Mouse (Mus musculus) embryonic fibroblast, embryonic 13.5 days (primary cell): ENCODE data around the gene Ly6g5c. TPM values are rescaled to one million over a fixed set of nuclear protein-coding genes. Genes with fewer than 3 reads are reported as not detected.
"Not testable (repeated sequence)": the region's sequence is repeated elsewhere in the genome, so short reads cannot be mapped to it uniquely, and the experiment has no call there.

Experiments
- H3K27ac ChIP-seq: 2 replicates; pipeline ENCODE4 v1.5.1; 2012; ENCODE audit warnings: low read length, control low read depth, inconsistent platforms; ENCODE audit not compliant: insufficient read depth
- H3K4me1 ChIP-seq: 2 replicates; pipeline ENCODE4 v1.6.1; 2011; ENCODE audit warnings: low read length; ENCODE audit not compliant: control insufficient read depth, insufficient read depth
- H3K4me3 ChIP-seq: 2 replicates; pipeline ENCODE4 v1.5.1; 2011; ENCODE audit warnings: mild to moderate bottlenecking, control low read depth, low read length; ENCODE audit not compliant: insufficient read depth
- CTCF ChIP-seq: IDR thresholded peaks from 2 replicates; pipeline ENCODE4 v1.5.1; 2011; ENCODE audit warnings: mild to moderate bottlenecking, control low read depth, low read length, moderate library complexity, borderline replicate concordance; ENCODE audit not compliant: insufficient read depth
- POLR2A ChIP-seq: IDR thresholded peaks from 2 replicates; pipeline ENCODE4 v1.6.1; 2011; ENCODE audit warnings: low read depth, mild to moderate bottlenecking, control low read depth, low read length, moderate library complexity
- polyA plus RNA-seq: library from polyadenylated mRNA; stranded (reverse); fragments of >200 nt; gene quantifications from 2 replicates; pipeline ENCODE4 v1.2.4, GENCODE M21; 2011; ENCODE audit warnings: low read depth; ENCODE audit not compliant: missing spikeins, insufficient read length

Gene Ly6g5c
- polyA plus RNA-seq, 1 experiment, result not detected

DNA sequence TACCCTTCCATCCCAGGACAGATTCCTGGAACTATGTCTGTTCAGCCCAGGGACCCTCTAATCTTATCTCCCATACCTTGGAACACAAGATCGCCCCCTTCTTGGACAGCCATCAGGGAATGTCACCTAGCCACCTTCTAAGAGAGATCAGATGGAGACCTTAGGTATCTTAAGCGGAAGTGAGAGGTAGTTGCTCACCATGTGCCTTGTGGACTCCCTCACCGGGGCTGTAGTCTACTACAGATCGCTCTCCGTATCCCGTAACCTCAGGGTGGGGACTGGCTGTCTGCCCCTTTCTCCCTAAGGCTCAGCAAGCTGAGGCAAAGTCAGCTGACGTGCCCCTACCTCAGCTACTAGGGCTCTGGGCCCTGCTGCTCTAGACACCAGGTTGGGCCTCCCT, 4.0 kb upstream of the Ly6g5c start:
- Histone ChIP-seq H3K4me1 (no peaks in the 10 kb centered on the region), H3K4me3 (no peak overlapping the region), H3K27ac (no peak overlapping the region)
- no peak for TF ChIP-seq CTCF
- TF ChIP-seq POLR2A, result no peak

DNA sequence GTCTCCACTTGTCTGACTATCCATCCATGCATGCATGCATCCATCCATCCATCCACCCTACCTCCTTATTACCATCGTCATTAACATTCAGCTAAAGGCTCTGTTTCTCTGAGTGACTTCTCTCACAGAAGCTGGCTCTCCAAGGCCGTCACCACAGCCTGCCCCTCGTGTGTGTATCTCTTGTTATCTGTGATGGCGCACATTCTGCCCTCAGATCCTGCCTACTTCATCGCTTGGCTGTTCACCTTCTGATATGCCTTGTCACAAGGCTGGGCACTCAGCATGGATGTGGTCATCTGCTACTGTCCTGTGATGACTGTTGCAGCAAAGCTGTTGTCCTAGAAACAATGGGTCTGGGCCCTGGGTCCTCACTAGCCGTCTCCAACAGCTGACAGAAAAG, 3.3 kb upstream of the Ly6g5c start:
- TF ChIP-seq CTCF (no peak), POLR2A (no peak)
- Histone ChIP-seq H3K4me3 (no peak overlapping the region), H3K27ac (no peak overlapping the region), H3K4me1 (no peaks in the 10 kb centered on the region)

DNA sequence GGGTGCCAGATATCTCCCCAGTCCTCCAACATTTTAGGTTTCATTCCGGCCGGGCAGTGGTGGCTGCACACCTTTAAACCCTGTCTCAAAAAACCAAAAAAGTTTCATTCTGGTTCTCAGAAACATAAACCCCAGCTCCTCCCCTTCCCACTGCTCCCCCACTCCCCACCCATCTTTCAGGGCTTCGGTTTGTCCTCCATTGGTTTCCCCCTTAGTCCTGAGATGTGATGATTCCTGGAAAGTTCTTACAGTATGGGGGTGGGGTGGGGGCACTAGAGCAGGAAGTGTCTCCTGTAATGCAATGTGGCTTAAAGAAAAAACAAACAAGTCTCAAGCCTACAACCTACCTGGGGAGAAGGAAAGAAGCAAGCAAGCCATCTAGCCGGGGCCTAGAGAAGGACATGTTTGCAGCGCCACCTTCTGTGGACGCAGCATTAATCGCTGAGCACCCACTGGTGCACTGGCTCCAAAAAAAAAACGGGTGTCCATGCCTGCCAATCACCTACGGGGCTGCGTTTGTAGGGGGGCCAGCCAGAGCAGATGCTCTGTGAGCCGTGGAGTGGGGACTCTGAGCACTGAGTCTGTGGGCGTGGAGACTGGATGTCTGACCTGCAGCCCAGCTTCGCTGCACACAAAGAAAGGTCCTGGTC, 2.2 kb upstream of the Ly6g5c start:
- no peaks in the 10 kb centered on the region for H3K4me1 ChIP-seq
- H3K4me3 ChIP-seq, result no peak overlapping the region
- no peak overlapping the region for H3K27ac ChIP-seq
- peak; percentile 64; the same call in 1 of the 2 replicates for TF ChIP-seq CTCF
- no peak for TF ChIP-seq POLR2A

DNA sequence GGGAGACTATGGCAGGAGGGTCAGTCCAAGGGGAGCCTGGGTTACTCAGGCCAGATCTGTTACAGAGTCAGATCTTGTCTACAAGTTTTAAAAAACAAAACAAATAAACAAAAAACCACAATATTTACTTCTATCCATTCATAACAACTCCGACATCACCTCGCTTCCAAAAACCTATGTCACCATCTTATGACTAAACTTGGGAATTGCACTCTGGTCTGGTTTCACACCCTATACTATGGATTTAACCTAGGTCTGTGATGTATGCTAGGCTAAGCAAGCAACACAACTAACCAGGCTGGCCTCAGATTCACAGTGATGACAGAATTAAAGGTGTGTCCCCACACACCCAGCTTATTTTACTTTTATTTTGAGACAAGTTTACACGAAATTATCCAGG, 1.6 kb upstream of the Ly6g5c start:
- no peaks in the 10 kb centered on the region for H3K4me1 ChIP-seq
- H3K27ac ChIP-seq, result no peak overlapping the region
- TF ChIP-seq POLR2A, result no peak
- no peak for TF ChIP-seq CTCF
- no peak overlapping the region for H3K4me3 ChIP-seq

DNA sequence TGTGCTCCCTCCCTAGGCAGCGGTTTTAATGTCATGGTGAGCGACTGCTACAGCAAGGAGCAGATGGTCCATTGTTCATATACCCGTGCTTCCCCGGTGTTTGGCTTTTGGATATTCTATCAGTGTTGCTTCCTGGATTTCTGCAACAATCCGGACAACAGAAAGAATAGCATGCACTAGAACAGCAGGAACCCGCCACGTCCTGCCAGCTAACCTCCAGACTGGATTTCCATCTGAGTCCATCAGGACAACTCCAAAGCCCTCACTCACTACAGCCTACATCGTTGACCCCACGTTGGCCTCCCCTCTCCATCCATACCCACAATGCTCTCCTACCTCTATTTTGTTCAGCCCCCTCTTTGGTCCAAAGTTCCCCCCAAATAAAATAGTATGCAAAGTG, 3.7 kb downstream of the Ly6g5c start:
- H3K27ac ChIP-seq, result no peak overlapping the region
- TF ChIP-seq POLR2A (no peak), CTCF (no peak)
- H3K4me3 ChIP-seq, result no peak overlapping the region
- H3K4me1 ChIP-seq, result no peaks in the 10 kb centered on the region

DNA sequence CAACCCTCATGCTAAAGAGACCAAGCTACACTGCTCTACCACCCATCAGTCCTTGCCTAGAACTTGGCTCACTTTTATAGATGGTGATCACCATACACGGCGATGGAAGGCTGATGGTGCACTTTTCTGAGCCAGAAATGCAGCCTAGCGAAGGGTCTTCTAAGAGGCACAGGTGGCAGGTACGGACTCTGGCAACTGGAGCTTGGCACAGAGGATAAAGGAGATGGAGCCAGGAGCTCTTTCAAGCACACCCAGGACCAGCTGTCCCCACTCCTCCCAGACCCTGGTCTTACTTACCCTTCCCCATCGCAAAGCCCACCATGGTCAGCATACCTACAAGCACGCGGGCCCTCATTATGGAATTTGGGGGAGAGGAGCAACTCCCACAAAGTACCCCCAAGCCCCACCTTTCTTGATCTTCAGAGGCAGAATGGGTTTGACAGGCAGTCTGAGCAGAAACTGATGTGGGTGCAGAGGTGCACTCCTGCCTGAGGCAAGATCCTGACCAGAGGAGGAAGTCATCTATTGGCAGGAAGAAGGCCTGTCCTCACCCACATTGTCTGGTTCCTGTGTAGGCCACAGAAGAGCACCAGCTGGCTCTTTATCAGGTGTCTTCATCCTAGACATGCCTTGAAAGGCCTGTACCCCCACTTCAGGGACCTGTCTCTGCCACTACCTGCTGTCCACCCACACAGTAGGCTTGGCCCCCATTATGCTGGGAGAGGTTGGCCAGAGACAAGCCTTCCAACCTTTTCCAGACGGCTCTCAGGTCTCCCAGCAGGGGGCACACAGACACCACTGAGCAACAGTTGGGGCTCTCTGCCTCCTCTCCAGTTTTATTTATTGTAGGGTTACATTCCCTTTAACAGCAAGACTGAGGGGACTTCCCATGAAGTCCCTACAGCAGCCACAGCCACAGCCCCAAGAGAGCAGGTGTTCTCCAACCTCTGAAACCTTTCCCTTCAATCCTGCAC, 7.3 kb downstream of the Ly6g5c start, which contains the start of gene Ly6g5b:
Ly6g5b (minus strand) TSS at position 383 of the 974 bp plus-strand sequence.
- no peak within 1 kb of the TSS for H3K4me3 ChIP-seq
- H3K4me1 ChIP-seq, result no peaks in the 10 kb centered on the region
- no peak within 1 kb of the TSS for H3K27ac ChIP-seq
- TF ChIP-seq POLR2A (no peak), CTCF (0 out of 2 replicates have a peak, but pooled peaks have one; percentile 2)

DNA sequence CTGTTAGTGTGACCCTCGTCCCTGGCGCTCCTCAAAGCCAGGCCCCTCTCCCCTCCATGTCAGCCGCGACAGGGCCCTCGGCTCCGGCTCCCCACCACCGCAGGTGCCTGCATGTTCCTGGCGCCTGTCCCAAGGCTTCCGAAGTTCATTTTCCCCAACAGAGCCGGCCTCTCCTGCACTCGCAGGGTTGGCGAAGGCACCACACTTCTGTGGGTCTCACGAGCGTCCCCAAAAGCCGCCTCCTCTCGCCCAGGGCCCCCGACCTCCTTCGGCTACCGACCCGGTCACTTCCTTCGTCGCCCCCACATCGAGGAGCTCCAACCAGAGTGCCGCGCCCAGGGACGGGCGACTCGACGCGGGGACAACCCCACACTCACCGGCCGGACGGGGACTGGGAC, 12.7 kb downstream of the Ly6g5c start:
- TF ChIP-seq CTCF (no peak), POLR2A (no peak)
- peaks cover 3% of the 10 kb centered on the region; the same call in 1 of the 2 replicates for H3K4me1 ChIP-seq
- H3K27ac ChIP-seq, result no peak overlapping the region
- H3K4me3 ChIP-seq, result peak overlapping the region; percentile 97

DNA sequence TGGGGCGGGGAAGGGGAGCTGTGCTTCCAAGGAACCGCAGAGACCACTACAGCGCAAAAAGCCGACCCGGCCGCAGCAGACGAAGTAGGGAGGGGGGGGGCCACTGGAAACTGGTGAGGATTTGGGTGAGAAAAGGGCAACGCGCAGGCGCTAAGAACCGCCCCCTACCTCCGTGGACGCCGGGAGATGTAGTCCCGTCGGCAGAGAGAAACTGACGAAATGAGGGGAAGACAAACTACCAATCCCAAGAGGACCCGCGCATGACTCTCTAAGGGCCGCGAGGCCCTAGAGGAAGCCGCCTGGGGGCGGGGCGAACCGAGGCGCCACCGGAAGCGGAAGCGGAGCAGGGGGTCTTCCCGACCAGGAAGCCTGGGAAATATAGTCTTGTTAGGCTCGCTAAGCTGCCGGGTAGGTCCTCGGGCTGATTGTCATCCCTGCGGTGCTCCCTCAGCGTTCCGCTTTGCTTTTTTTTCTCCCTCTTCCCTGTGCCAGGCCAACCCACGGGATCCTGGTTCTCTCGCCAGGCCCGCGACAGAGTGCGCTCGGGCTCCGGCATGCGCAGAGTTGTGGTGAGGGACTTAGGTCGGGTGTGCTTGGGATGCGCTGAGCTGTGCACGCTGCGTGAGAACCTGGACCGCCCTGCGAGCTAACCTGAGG, 13.2 kb downstream of the Ly6g5c start, which contains the start of gene Gpank1:
Gpank1 (plus strand) TSS at position 313 of the 657 bp plus-strand sequence.
- Histone ChIP-seq H3K27ac (peak within 1 kb of the TSS; percentile 56), H3K4me3 (peak within 1 kb of the TSS; percentile 97), H3K4me1 (peaks cover 3% of the 10 kb centered on the region; the same call in 1 of the 2 replicates)
- TF ChIP-seq POLR2A, result peak; percentile 63; the same call in 1 of the 2 replicates
- no peak for TF ChIP-seq CTCF

DNA sequence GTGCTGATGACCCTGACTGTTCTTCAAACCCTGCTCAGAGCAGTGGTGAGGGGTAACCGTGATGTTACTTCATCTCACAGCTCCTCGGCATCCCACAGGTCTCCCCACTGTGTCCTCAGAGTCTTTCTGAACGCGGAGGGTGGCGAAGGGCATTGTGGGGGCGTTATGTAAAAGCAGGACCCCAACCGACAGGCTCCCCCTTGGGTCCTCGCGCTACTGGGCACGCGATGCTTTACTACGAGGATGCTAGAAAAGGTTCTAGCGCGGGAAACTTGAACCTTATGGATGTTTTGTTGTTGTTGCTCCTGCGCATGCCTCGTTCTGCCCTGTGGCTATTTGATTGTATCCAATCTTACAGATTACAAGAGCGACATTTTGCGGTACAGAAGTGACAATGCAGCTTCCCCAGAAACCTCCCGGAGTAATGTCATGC, 13.8 kb downstream of the Ly6g5c start, which contains the start of gene Csnk2b:
Csnk2b (minus strand) TSS at position 183 of the 433 bp plus-strand sequence.
- H3K27ac ChIP-seq, result peak within 1 kb of the TSS; percentile 56
- H3K4me3 ChIP-seq, result peak within 1 kb of the TSS; percentile 97
- H3K4me1 ChIP-seq, result peaks cover 4% of the 10 kb centered on the region; the same call in 1 of the 2 replicates
- TF ChIP-seq POLR2A (no peak), CTCF (no peak)

DNA sequence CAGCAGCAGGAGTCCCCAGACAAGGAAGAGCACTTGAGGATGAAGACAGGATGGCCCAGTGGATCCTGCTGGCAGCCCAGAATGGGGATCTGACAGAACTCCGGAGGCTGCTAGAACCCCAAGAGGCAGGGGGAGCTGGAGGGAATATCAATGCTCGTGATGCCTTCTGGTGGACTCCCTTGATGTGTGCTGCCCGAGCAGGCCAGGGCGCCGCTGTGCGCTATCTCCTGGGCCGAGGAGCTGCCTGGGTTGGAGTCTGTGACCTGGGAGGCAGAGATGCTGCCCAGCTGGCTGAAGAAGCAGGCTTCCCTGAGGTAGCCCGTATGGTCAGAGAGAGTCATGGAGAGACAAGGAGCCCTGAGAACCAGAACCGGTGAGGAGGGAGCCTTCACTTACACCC, 15.2 kb downstream of the Ly6g5c start:
- H3K27ac ChIP-seq, H3K4me3 ChIP-seq: not testable (repeated sequence)
- peaks cover 11% of the 10 kb centered on the region; the same call in 1 of the 2 replicates for H3K4me1 ChIP-seq

DNA sequence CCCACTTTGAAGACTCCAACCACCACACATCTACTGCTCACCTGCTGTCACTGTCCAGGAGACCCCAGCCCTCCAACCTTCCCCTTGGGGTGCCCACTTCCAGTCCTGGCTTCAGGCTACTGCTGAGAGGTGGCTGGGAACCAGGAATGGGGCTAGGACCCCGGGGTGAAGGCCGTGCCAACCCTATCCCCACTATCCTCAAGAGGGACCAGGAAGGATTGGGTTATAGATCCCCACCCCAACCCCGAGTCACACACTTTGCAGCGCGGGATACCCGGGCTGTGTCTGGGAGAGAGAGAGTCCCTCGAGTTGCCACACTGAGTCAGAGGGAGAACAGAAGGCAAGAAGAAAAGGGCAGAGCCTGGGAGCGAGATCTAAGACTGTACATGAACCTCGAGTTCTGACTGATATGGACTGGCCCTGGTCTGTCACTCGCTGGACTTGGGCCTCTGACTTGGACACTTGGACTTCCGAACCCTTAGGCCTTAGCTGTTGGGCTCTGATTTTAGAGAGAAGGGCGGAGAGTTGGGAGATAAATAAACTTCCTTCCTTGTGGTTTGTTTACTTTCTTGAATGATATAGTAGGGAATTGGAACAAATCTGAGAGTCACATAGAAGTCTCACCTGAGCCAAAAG, 16.3 kb downstream of the Ly6g5c start:
- not testable (repeated sequence) for H3K4me3 ChIP-seq, H3K27ac ChIP-seq
- H3K4me1 ChIP-seq, result peaks cover 11% of the 10 kb centered on the region; the same call in 1 of the 2 replicates
